Mouse (Mus musculus) layer of hippocampus, postnatal 10 days (tissue): ENCODE measurements around the gene Tmem135. TPM values are rescaled to one million over a fixed set of nuclear protein-coding genes. Genes with fewer than 3 reads are reported as not detected.

Experiments used
- DNase-seq, 2 experiments: peaks; one replicate each; pipeline ENCODE4 v3.0.0; 2021; ENCODE audit warnings: low spot score in 2 of 2
- total RNA-seq, 2 experiments: library from RNA; stranded (reverse); gene quantifications; 2 replicates each; pipeline ENCODE4 v1.2.3; 2021

The Tmem135 gene
- total RNA-seq, 2 experiments from 2014 or later = 72.2 to 84.4 TPM

GRCm38 (mm10) chr7:89253772-89254171 lies 150.2 kb downstream of the Tmem135 start:
- DNase-seq = no peak

GRCm38 (mm10) chr7:89253317-89253716 lies 150.7 kb downstream of the Tmem135 start:
- no peak for DNase-seq

- no peak for DNase-seq
These were observed 152.1 kb downstream of the Tmem135 start for GRCm38 (mm10) chr7:89251880-89252453.

- no peak for DNase-seq
These were observed 155.7 kb downstream of the Tmem135 start for GRCm38 (mm10) chr7:89248135-89248850.

GRCm38 (mm10) chr7:89247012-89247710 lies 156.9 kb downstream of the Tmem135 start:
- no peak for DNase-seq

DNA sequence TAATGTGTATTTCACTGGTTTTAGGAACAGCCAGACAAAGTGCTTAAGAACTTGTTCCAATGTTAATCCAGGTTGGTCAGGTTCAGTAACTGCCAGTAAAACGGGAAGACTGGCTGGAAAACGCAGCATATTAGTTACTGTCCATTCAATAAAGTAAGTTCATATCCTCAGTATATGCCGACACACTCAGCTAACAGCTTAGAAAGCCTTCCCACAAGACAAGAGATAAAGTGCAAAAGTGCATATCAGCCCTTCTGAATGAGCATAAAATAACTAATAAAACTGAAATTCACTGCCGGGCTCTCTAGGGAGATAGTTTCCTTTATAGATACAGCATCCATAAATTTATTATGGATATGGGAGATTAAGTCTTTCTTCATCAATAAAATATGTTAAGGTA lies 161.5 kb downstream of the Tmem135 start:
- no peak for DNase-seq

DNA sequence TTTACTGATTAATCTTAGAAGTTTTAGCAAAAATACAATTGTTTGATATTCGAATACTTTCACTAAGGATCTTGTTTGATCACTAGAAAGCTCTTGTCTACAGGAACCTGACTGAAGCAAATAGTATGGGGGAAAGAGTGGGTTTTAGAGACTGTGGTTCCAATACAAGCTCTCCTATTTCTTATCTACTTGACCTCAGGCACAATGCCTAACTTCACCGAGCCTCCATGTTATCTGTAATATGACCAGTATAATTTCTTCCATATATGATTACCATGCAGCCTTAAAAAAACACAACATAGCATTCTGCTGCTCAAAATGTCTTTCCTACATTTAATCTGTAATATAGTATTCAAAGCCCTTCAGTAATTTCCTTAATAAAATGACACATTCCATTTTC lies 161.9 kb downstream of the Tmem135 start:
- no peak for DNase-seq

DNA sequence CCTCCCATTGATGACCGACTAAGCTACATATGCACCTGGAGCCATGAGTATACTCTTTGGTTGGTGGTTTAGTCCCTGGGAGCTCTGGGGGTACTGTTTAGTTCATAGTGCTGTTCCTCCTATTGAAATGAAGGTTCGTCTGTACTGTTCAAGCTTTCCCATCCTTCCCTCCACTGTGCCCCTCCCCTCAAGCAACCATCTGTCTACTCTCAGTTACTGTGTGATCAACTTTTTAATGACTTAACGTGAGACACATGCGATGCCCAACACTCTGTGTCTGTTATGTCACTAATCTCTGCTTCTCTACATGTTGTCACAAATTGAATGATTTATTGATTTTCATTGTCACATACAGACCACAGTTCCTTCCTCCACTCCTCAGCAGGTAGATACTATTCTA lies 164.4 kb downstream of the Tmem135 start:
- DNase-seq = no peak

DNA sequence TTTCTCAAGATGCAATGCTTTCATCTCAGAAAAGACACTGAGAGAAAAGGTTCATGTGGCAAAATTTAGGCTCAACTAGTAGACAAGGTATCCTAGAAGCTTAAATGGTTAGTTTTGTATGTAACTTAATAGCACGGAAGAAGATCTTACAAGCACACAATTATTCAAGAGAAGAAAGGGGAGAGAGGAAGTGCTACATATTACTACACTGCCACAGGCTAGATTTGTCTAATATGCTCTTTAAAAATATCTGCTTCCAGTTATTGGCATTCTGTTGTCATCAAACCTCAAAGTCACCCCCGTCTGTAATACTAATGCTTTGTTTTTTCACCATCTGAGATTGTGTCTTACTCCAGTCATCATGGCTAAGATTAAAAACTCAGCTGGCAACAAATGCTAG lies 167.4 kb downstream of the Tmem135 start:
- DNase-seq = no peak

DNA sequence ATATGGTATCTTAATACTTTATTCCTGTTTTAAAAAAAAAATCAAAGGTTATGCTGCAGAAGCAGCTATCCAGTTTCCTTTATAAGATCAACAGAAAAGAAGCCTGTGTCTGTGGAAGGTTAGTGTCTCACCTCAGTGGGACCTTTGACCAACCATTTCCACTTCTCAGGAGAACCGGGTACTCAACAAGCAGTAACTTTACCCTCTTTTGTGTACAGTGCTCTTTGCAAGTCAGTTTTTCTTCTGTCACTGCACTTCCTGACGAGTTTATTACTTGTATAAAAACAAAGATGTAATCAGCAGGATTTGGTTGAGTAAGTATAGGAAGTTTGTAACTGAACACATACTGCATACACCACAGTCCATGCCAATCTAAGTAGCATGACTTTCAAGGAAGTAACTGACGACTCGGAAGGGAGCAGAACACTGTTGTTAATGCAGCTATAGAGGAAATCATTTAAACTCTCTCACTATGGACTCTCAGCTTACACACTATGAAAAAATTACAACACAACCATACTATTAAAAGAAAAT lies 168.0 kb downstream of the Tmem135 start:
- DNase-seq = no peak

DNA sequence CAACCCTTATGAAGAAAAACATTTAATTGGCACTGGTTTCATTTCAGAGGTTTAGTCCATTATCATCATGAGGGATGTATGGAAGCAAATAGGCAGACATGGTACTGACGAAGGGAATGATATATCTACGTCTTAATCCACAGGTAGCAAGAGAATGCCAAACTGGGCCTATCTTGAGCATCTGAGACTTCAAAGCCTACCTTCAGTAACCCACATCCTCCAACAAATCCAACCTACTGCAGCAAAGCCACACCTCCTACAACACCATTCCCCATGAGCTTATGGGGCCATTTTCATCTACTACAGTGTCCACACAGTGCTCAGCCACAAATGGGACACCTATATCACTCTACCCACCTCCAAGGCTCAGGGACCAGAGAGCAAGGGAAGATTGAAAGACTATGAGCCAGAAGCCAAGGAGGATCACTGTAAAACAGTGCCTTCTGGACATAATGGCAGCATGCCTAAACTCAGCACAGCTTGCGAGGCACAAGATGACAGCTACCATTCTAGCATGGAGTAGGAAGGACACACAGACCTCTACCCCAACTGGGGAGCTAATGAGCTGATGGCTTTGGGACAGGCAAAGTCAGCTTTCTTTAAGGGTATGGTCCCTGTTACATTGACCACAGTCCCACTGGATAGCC lies 171.4 kb downstream of the Tmem135 start:
- no peak for DNase-seq

DNA sequence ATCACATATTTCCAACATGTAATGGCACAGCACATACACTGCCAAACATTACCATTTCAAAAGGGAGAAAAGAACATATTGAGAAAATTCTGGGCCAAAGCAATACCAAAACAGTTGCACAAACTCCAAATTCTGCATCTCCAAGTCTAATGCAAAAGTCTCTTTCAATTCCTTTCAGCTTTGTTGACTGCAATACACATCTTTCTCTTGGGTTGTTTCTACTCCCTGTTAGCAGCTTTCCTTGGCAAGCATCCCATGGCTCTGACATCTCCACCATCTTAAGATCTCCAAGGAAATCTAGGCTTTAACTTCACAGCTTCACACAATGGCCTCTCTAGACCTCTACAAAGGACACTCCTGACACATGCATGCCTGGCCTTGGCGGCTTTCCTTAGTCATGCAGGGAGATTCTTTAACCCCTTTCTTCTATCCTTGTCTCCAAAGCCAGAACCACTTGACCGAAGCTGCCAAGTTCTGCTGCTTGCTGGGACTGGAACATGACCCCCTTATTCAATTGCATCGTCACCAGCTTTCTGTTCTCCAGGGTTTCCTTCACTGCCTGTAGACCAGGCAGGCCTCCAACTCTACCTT lies 172.7 kb downstream of the Tmem135 start:
- no peak for DNase-seq

DNA sequence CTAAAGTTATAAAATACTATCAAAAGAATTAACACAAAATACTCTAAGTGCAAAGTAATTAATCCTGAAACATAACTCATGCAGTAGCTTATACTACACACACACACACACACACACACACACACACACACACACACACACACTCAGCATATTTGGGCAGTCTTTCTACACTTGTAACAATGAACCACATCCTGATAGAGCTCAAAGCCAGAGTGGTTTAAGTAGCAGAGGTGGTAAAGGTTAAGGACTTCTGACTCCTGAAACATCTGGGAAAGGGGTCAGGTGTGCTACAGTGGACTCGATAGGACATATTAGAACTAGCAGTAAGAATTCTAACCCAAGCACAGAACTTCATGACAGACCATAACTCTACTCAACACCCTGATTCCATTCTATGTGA lies 181.4 kb downstream of the Tmem135 start:
- no peak for DNase-seq

DNA sequence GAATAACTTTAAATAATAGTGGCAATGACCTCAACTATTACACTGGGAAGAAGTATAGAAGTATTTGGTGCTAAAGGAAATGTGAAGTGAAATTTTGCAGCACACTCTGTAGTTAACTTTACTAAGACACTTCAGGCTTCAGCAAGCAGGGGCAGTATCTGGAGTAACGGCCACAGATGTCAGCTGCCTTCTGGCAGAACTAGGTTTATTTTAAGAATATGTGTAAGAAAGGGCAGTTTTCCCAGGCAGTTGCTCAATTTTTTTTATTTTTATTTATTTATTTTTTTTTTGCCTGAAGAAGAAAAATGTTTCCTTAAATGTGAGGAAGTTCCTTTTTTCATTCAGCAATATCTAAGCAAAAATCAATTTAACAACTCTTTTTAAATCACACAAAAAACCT lies 187.4 kb downstream of the Tmem135 start:
- DNase-seq = no peak

GRCm38 (mm10) chr7:89216118-89216517 lies 187.9 kb downstream of the Tmem135 start:
- no peak for DNase-seq

- no peak for DNase-seq
These were observed 188.3 kb downstream of the Tmem135 start for GRCm38 (mm10) chr7:89215714-89216113.

DNA sequence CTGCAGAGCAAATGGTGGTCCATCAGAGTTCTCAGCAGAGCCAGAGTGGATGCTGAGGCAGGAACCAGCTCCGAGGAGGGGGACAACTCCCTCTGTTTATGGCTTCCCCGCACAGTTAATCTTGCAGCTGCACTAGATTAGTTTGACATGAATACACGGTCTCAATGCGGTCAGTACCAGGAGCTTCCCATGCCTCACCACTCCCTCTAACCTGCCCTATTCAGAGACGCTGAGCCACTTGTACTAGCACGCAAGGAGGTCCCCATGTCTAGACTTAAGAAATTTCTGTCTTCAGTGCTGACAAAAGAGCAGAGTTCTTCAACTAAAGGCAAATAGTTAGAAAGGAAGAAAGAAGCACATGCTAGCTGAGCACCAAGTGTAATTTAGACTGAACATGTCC lies 193.5 kb downstream of the Tmem135 start:
- DNase-seq = no peak

GRCm38 (mm10) chr7:89206165-89206564 lies 197.9 kb downstream of the Tmem135 start:
- DNase-seq = no peak

- DNase-seq = no peak
These were observed 198.6 kb downstream of the Tmem135 start for GRCm38 (mm10) chr7:89205402-89205801.

DNA sequence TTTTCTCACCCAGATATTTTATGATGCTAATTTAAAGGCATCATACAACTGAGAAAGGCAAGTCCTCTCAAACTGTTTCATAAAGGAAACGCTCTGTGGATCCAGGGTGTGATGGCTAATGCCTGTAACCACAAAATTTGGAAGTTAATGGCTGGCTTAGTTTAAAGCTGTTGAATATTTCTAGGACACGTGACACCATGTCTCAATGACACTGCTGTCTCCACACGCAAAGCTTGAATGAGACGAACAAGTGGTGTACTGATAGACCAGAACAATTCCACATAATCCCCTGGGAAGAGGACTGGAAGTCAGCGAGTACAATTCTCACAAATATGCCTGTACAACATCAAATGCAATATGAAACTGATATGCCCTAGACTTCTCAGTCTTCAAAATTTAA lies 200.9 kb downstream of the Tmem135 start:
- DNase-seq = no peak

GRCm38 (mm10) chr7:89201954-89202353 lies 202.1 kb downstream of the Tmem135 start:
- no peak for DNase-seq
